Mouse (Mus musculus): ENCODE data around the gene Apba1. TPM values are rescaled to one million over a fixed set of nuclear protein-coding genes. Genes with fewer than 3 reads are reported as not detected.

Apba1 gene
- polyA plus RNA-seq, 1 experiment from 2014 or later: 2.5 TPM

GRCm38 (mm10) chr19:23792559-23792958 is 33.9 kb downstream of the Apba1 start:
- H3K36me3 ChIP-seq (ENCODE audit: control insufficient read depth, insufficient read depth, low read length): no peaks in the 10 kb centered on the region
- H3K27ac ChIP-seq (ENCODE audit: low read depth, low read length): no peak overlapping the region
- H3K9ac ChIP-seq (ENCODE audit: low read length): no peak overlapping the region
- ATAC-seq (ENCODE audit: insufficient read depth, low FRiP score, low TSS enrichment) (no peak), DNase-seq (ENCODE audit: low spot score) (no peak)
- no peaks in the 10 kb centered on the region for H3K9me3 ChIP-seq (ENCODE audit: control insufficient read depth, low read length)
- H3K4me1 ChIP-seq (ENCODE audit: control insufficient read depth, insufficient read depth, low read length): peaks cover 4% of the 10 kb centered on the region; the same call in 1 of the 2 replicates
- no peak overlapping the region for H3K4me2 ChIP-seq (ENCODE audit: low read depth)
- 90% methylated on average over 6 of the region's 6 CpGs for WGBS
- H3K27me3 ChIP-seq (ENCODE audit: control insufficient read depth, insufficient read depth, low read length): no peaks in the 10 kb centered on the region
- H3K4me3 ChIP-seq (ENCODE audit: low read depth, low read length): no peak overlapping the region

- no peak overlapping the region for H3K4me3 ChIP-seq (ENCODE audit: low read depth, low read length)
- DNase-seq (ENCODE audit: low spot score) (no peak), ATAC-seq (ENCODE audit: insufficient read depth, low FRiP score, low TSS enrichment) (no peak)
- H3K27ac ChIP-seq (ENCODE audit: low read depth, low read length): no peak overlapping the region
- H3K9me3 ChIP-seq (ENCODE audit: control insufficient read depth, low read length): no peaks in the 10 kb centered on the region
- H3K36me3 ChIP-seq (ENCODE audit: control insufficient read depth, insufficient read depth, low read length): no peaks in the 10 kb centered on the region
- no peak overlapping the region for H3K4me2 ChIP-seq (ENCODE audit: low read depth)
- no peak overlapping the region for H3K9ac ChIP-seq (ENCODE audit: low read length)
- H3K4me1 ChIP-seq (ENCODE audit: control insufficient read depth, insufficient read depth, low read length): no peaks in the 10 kb centered on the region
- WGBS: 80% methylated on average over 3 of the region's 3 CpGs
- H3K27me3 ChIP-seq (ENCODE audit: control insufficient read depth, insufficient read depth, low read length): no peaks in the 10 kb centered on the region
Observed at GRCm38 (mm10) chr19:23794491-23794890, 35.8 kb downstream of the Apba1 start.

GRCm38 (mm10) chr19:23795156-23795555 is 36.5 kb downstream of the Apba1 start:
- Histone ChIP-seq H3K9me3 (ENCODE audit: control insufficient read depth, low read length) (no peaks in the 10 kb centered on the region), H3K27me3 (ENCODE audit: control insufficient read depth, insufficient read depth, low read length) (no peaks in the 10 kb centered on the region), H3K4me2 (ENCODE audit: low read depth) (no peak overlapping the region), H3K4me3 (ENCODE audit: low read depth, low read length) (no peak overlapping the region), H3K4me1 (ENCODE audit: control insufficient read depth, insufficient read depth, low read length) (no peaks in the 10 kb centered on the region), H3K36me3 (ENCODE audit: control insufficient read depth, insufficient read depth, low read length) (no peaks in the 10 kb centered on the region), H3K9ac (ENCODE audit: low read length) (no peak overlapping the region), H3K27ac (ENCODE audit: low read depth, low read length) (no peak overlapping the region)
- WGBS: 65% methylated on average over 4 of the region's 4 CpGs
- DNase-seq (ENCODE audit: low spot score) (no peak), ATAC-seq (ENCODE audit: insufficient read depth, low FRiP score, low TSS enrichment) (no peak)

- ATAC-seq (ENCODE audit: insufficient read depth, low FRiP score, low TSS enrichment) (no peak), DNase-seq (ENCODE audit: low spot score) (no peak)
- Histone ChIP-seq H3K36me3 (ENCODE audit: control insufficient read depth, insufficient read depth, low read length) (no peaks in the 10 kb centered on the region), H3K27ac (ENCODE audit: low read depth, low read length) (no peak overlapping the region), H3K9ac (ENCODE audit: low read length) (no peak overlapping the region), H3K4me1 (ENCODE audit: control insufficient read depth, insufficient read depth, low read length) (no peaks in the 10 kb centered on the region), H3K4me2 (ENCODE audit: low read depth) (no peak overlapping the region), H3K4me3 (ENCODE audit: low read depth, low read length) (no peak overlapping the region), H3K9me3 (ENCODE audit: control insufficient read depth, low read length) (no peaks in the 10 kb centered on the region), H3K27me3 (ENCODE audit: control insufficient read depth, insufficient read depth, low read length) (no peaks in the 10 kb centered on the region)
- WGBS: 83% methylated on average over 1 of the region's 1 CpGs
Observed at GRCm38 (mm10) chr19:23801174-23801573, 42.5 kb downstream of the Apba1 start.

GRCm38 (mm10) chr19:23803221-23803870 is 44.7 kb downstream of the Apba1 start:
- Histone ChIP-seq H3K27me3 (ENCODE audit: control insufficient read depth, insufficient read depth, low read length) (no peaks in the 10 kb centered on the region), H3K9ac (ENCODE audit: low read length) (no peak overlapping the region), H3K27ac (ENCODE audit: low read depth, low read length) (no peak overlapping the region), H3K4me3 (ENCODE audit: low read depth, low read length) (no peak overlapping the region), H3K4me1 (ENCODE audit: control insufficient read depth, insufficient read depth, low read length) (no peaks in the 10 kb centered on the region), H3K36me3 (ENCODE audit: control insufficient read depth, insufficient read depth, low read length) (no peaks in the 10 kb centered on the region), H3K4me2 (ENCODE audit: low read depth) (no peak overlapping the region), H3K9me3 (ENCODE audit: control insufficient read depth, low read length) (no peaks in the 10 kb centered on the region)
- 77% methylated on average over 4 of the region's 4 CpGs for WGBS
- no peak for DNase-seq (ENCODE audit: low spot score)
- ATAC-seq (ENCODE audit: insufficient read depth, low FRiP score, low TSS enrichment): no peak

- Histone ChIP-seq H3K27ac (ENCODE audit: low read depth, low read length) (no peak overlapping the region), H3K36me3 (ENCODE audit: control insufficient read depth, insufficient read depth, low read length) (no peaks in the 10 kb centered on the region), H3K4me3 (ENCODE audit: low read depth, low read length) (no peak overlapping the region), H3K4me1 (ENCODE audit: control insufficient read depth, insufficient read depth, low read length) (no peaks in the 10 kb centered on the region), H3K4me2 (ENCODE audit: low read depth) (no peak overlapping the region), H3K9ac (ENCODE audit: low read length) (no peak overlapping the region), H3K27me3 (ENCODE audit: control insufficient read depth, insufficient read depth, low read length) (no peaks in the 10 kb centered on the region), H3K9me3 (ENCODE audit: control insufficient read depth, low read length) (no peaks in the 10 kb centered on the region)
- 71% methylated on average over 6 of the region's 6 CpGs for WGBS
- DNase-seq (ENCODE audit: low spot score): no peak
- no peak for ATAC-seq (ENCODE audit: insufficient read depth, low FRiP score, low TSS enrichment)
Observed at GRCm38 (mm10) chr19:23806796-23807195, 48.1 kb downstream of the Apba1 start.

- 88% methylated on average over 8 of the region's 8 CpGs for WGBS
- no peak for DNase-seq (ENCODE audit: low spot score)
- H3K4me3 ChIP-seq (ENCODE audit: low read depth, low read length): no peak overlapping the region
- no peaks in the 10 kb centered on the region for H3K27me3 ChIP-seq (ENCODE audit: control insufficient read depth, insufficient read depth, low read length)
- H3K36me3 ChIP-seq (ENCODE audit: control insufficient read depth, insufficient read depth, low read length): no peaks in the 10 kb centered on the region
- no peaks in the 10 kb centered on the region for H3K9me3 ChIP-seq (ENCODE audit: control insufficient read depth, low read length)
- no peak overlapping the region for H3K9ac ChIP-seq (ENCODE audit: low read length)
- no peak for ATAC-seq (ENCODE audit: insufficient read depth, low FRiP score, low TSS enrichment)
- no peak overlapping the region for H3K4me2 ChIP-seq (ENCODE audit: low read depth)
- H3K27ac ChIP-seq (ENCODE audit: low read depth, low read length): no peak overlapping the region
- H3K4me1 ChIP-seq (ENCODE audit: control insufficient read depth, insufficient read depth, low read length): no peaks in the 10 kb centered on the region
Observed at GRCm38 (mm10) chr19:23807371-23807770, 48.7 kb downstream of the Apba1 start.

GRCm38 (mm10) chr19:23809236-23809635 is 50.5 kb downstream of the Apba1 start:
- no peak for DNase-seq (ENCODE audit: low spot score)
- Histone ChIP-seq H3K4me2 (ENCODE audit: low read depth) (no peak overlapping the region), H3K36me3 (ENCODE audit: control insufficient read depth, insufficient read depth, low read length) (no peaks in the 10 kb centered on the region), H3K27ac (ENCODE audit: low read depth, low read length) (no peak overlapping the region), H3K9ac (ENCODE audit: low read length) (no peak overlapping the region), H3K9me3 (ENCODE audit: control insufficient read depth, low read length) (no peaks in the 10 kb centered on the region), H3K27me3 (ENCODE audit: control insufficient read depth, insufficient read depth, low read length) (no peaks in the 10 kb centered on the region), H3K4me1 (ENCODE audit: control insufficient read depth, insufficient read depth, low read length) (no peaks in the 10 kb centered on the region), H3K4me3 (ENCODE audit: low read depth, low read length) (no peak overlapping the region)
- ATAC-seq (ENCODE audit: insufficient read depth, low FRiP score, low TSS enrichment): no peak
- 92% methylated on average over 1 of the region's 1 CpGs for WGBS

GRCm38 (mm10) chr19:23810512-23810911 is 51.8 kb downstream of the Apba1 start:
- no peak overlapping the region for H3K4me3 ChIP-seq (ENCODE audit: low read depth, low read length)
- H3K36me3 ChIP-seq (ENCODE audit: control insufficient read depth, insufficient read depth, low read length): no peaks in the 10 kb centered on the region
- no peak for DNase-seq (ENCODE audit: low spot score)
- H3K9ac ChIP-seq (ENCODE audit: low read length): no peak overlapping the region
- H3K4me2 ChIP-seq (ENCODE audit: low read depth): no peak overlapping the region
- H3K4me1 ChIP-seq (ENCODE audit: control insufficient read depth, insufficient read depth, low read length): no peaks in the 10 kb centered on the region
- no peak for ATAC-seq (ENCODE audit: insufficient read depth, low FRiP score, low TSS enrichment)
- H3K27ac ChIP-seq (ENCODE audit: low read depth, low read length): no peak overlapping the region
- no peaks in the 10 kb centered on the region for H3K9me3 ChIP-seq (ENCODE audit: control insufficient read depth, low read length)
- WGBS: 81% methylated on average over 5 of the region's 5 CpGs
- no peaks in the 10 kb centered on the region for H3K27me3 ChIP-seq (ENCODE audit: control insufficient read depth, insufficient read depth, low read length)

All from neural tube, embryonic 11.5 days (tissue).